Mouse (Mus musculus) neural tube, embryonic 14.5 days (tissue): ENCODE results near the gene Whamm. TPM values are rescaled to one million over a fixed set of nuclear protein-coding genes. Genes with fewer than 3 reads are reported as not detected.
A peak's percentile ranks its signal among the peaks of the same experiment; 100 is the strongest.

Experiments used
- ATAC-seq: fragments of 200-750 bp; cut with Nextera tagmentation; 2 replicates; pipeline ENCODE4 v1.8.0; 2017; ENCODE audit warnings: low read depth, mild to moderate bottlenecking, moderate TSS enrichment, moderate library complexity
- H3K27ac ChIP-seq: fragments of 300-500 bp; sonication (generic); 2 replicates; pipeline ENCODE4 v1.5.1; 2014; ENCODE audit warnings: low read depth, mild to moderate bottlenecking, control low read depth, low read length, moderate library complexity, mixed read lengths
- H3K27me3 ChIP-seq: fragments of 300-500 bp; sonication (generic); 2 replicates; pipeline ENCODE4 v1.6.1; 2014; ENCODE audit warnings: low read length; ENCODE audit not compliant: control insufficient read depth, insufficient read depth
- H3K36me3 ChIP-seq: fragments of 300-500 bp; sonication (generic); 2 replicates; pipeline ENCODE4 v1.6.1; 2014; ENCODE audit warnings: low read length, mixed read lengths; ENCODE audit not compliant: control insufficient read depth, insufficient read depth
- H3K4me1 ChIP-seq: fragments of 300-500 bp; sonication (generic); 2 replicates; pipeline ENCODE4 v1.6.1; 2014; ENCODE audit warnings: low read length; ENCODE audit not compliant: control insufficient read depth, insufficient read depth
- H3K4me2 ChIP-seq: fragments of 300-500 bp; sonication (generic); 2 replicates; pipeline ENCODE4 v1.6.1; 2014; ENCODE audit warnings: mild to moderate bottlenecking, low read depth, low read length, control low read depth
- H3K4me3 ChIP-seq: fragments of 300-500 bp; sonication (generic); 2 replicates; pipeline ENCODE4 v1.5.1; 2014; ENCODE audit warnings: low read depth, low read length, control low read depth, mixed read lengths
- H3K9ac ChIP-seq: fragments of 300-500 bp; sonication (generic); replicated peaks from 2 replicates; pipeline ENCODE4 v1.6.1; 2014; ENCODE audit warnings: low read depth, mild to moderate bottlenecking, control low read depth, low read length, mixed read lengths
- H3K9me3 ChIP-seq: fragments of 300-500 bp; sonication (generic); 2 replicates; pipeline ENCODE4 v1.6.1; 2016; ENCODE audit warnings: low read length; ENCODE audit not compliant: control insufficient read depth
- WGBS: fragments of 180-500 bp; shearing (Covaris S2); extraction: QIAGEN DNeasy Blood & Tissue Kit; methylation state at CpG from one replicate; pipeline ENCODE4 v1.1.7; 2014; 5-methylcytosine and 5-hydroxymethylcytosine counted together
- polyA plus RNA-seq: library from polyadenylated mRNA; unstranded; fragments of >200 nt; fragmentation: Nextera tagmentation; extraction: Ambion mirVana; gene quantifications from 2 replicates; pipeline ENCODE4 v1.2.1, GENCODE M21; 2014

Gene Whamm
- polyA plus RNA-seq, 1 experiment from 2014 or later, result 11.3 TPM

- no peak for ATAC-seq
- no peaks in the 10 kb centered on the region for H3K27me3 ChIP-seq
- H3K27ac ChIP-seq, result no peak overlapping the region
These were observed 795 bp upstream of the Whamm start for GRCm38 (mm10) chr7:81570271-81570670.

GRCm38 (mm10) chr7:81570752-81571107 lies 336 bp upstream of the Whamm start:
- Histone ChIP-seq H3K4me2 (no peak overlapping the region), H3K27ac (no peak overlapping the region), H3K4me1 (peaks cover 18% of the 10 kb centered on the region), H3K4me3 (peak overlapping the region; percentile 85), H3K27me3 (no peaks in the 10 kb centered on the region), H3K36me3 (no peaks in the 10 kb centered on the region), H3K9me3 (no peaks in the 10 kb centered on the region), H3K9ac (no peak overlapping the region)
- WGBS, result 5% methylated on average over 5 of the region's 5 CpGs
- ATAC-seq, result no peak; the same call in 1 of the 2 replicates

More at GRCm38 (mm10) chr7:81570271-81570670, 795 bp upstream of the Whamm start:
- Histone ChIP-seq H3K4me1 (peaks cover 18% of the 10 kb centered on the region), H3K36me3 (no peaks in the 10 kb centered on the region), H3K4me2 (no peak overlapping the region), H3K4me3 (no peak overlapping the region), H3K9me3 (no peaks in the 10 kb centered on the region), H3K9ac (no peak overlapping the region)
- 86% methylated on average over 3 of the region's 3 CpGs for WGBS

GRCm38 (mm10) chr7:81571941-81572441 lies 925 bp downstream of the Whamm start:
- WGBS, result 19% methylated on average over 15 of the region's 15 CpGs
- H3K9me3 ChIP-seq, result no peaks in the 10 kb centered on the region
- no peak for ATAC-seq

GRCm38 (mm10) chr7:81572610-81573268 lies 1.7 kb downstream of the Whamm start:
- ATAC-seq, result no peak
- Histone ChIP-seq H3K36me3 (no peaks in the 10 kb centered on the region), H3K27ac (no peak overlapping the region), H3K4me2 (peak overlapping the region; percentile 60), H3K4me1 (peaks cover 18% of the 10 kb centered on the region), H3K9ac (no peak overlapping the region), H3K27me3 (no peaks in the 10 kb centered on the region), H3K4me3 (peak overlapping the region; percentile 85; the same call in 1 of the 2 replicates), H3K9me3 (no peaks in the 10 kb centered on the region)
- 69% methylated on average over 6 of the region's 6 CpGs for WGBS

More at GRCm38 (mm10) chr7:81571941-81572441, 925 bp downstream of the Whamm start:
- Histone ChIP-seq H3K4me1 (peaks cover 18% of the 10 kb centered on the region), H3K36me3 (no peaks in the 10 kb centered on the region), H3K9ac (peak overlapping the region; percentile 84), H3K27ac (peak overlapping the region; percentile 96), H3K4me3 (peak overlapping the region; percentile 85), H3K4me2 (peak overlapping the region; percentile 60), H3K27me3 (no peaks in the 10 kb centered on the region)

GRCm38 (mm10) chr7:81573397-81573796 lies 2.3 kb downstream of the Whamm start:
- H3K4me2 ChIP-seq, result 0 out of 2 replicates have a peak overlapping the region, but pooled peaks have one; percentile 60

GRCm38 (mm10) chr7:81573821-81574220 lies 2.8 kb downstream of the Whamm start:
- WGBS, result 93% methylated on average over 9 of the region's 9 CpGs

More at GRCm38 (mm10) chr7:81573397-81573796, 2.3 kb downstream of the Whamm start:
- H3K4me1 ChIP-seq, result peaks cover 18% of the 10 kb centered on the region
- no peak overlapping the region for H3K4me3 ChIP-seq
- no peak overlapping the region for H3K27ac ChIP-seq
- H3K36me3 ChIP-seq, result peaks cover 5% of the 10 kb centered on the region; the same call in 1 of the 2 replicates
- WGBS, result 91% methylated on average over 6 of the region's 6 CpGs
- H3K9ac ChIP-seq, result no peak overlapping the region
- no peaks in the 10 kb centered on the region for H3K9me3 ChIP-seq
- ATAC-seq, result no peak
- no peaks in the 10 kb centered on the region for H3K27me3 ChIP-seq

GRCm38 (mm10) chr7:81575606-81576005 lies 4.5 kb downstream of the Whamm start:
- H3K9me3 ChIP-seq, result no peaks in the 10 kb centered on the region
- no peak overlapping the region for H3K9ac ChIP-seq
- H3K4me1 ChIP-seq, result peaks cover 18% of the 10 kb centered on the region
- H3K4me2 ChIP-seq, result no peak overlapping the region
- no peak for ATAC-seq
- H3K27ac ChIP-seq, result no peak overlapping the region
- 94% methylated on average over 10 of the region's 10 CpGs for WGBS
- no peaks in the 10 kb centered on the region for H3K27me3 ChIP-seq
- H3K36me3 ChIP-seq, result peaks cover 6% of the 10 kb centered on the region; the same call in 1 of the 2 replicates
- H3K4me3 ChIP-seq, result no peak overlapping the region

More at GRCm38 (mm10) chr7:81573821-81574220, 2.8 kb downstream of the Whamm start:
- Histone ChIP-seq H3K4me2 (no peak overlapping the region), H3K36me3 (peaks cover 6% of the 10 kb centered on the region; the same call in 1 of the 2 replicates), H3K9me3 (no peaks in the 10 kb centered on the region), H3K9ac (no peak overlapping the region), H3K27me3 (no peaks in the 10 kb centered on the region), H3K27ac (no peak overlapping the region), H3K4me3 (no peak overlapping the region), H3K4me1 (peaks cover 18% of the 10 kb centered on the region)
- ATAC-seq, result no peak

- H3K9ac ChIP-seq, result no peak overlapping the region
- ATAC-seq, result no peak
- H3K27ac ChIP-seq, result no peak overlapping the region
- 84% methylated on average over 3 of the region's 3 CpGs for WGBS
- H3K4me1 ChIP-seq, result peaks cover 9% of the 10 kb centered on the region
- H3K36me3 ChIP-seq, result peaks cover 6% of the 10 kb centered on the region; the same call in 1 of the 2 replicates
- H3K9me3 ChIP-seq, result no peaks in the 10 kb centered on the region
- H3K4me2 ChIP-seq, result no peak overlapping the region
- H3K27me3 ChIP-seq, result no peaks in the 10 kb centered on the region
- H3K4me3 ChIP-seq, result no peak overlapping the region
These were observed 6.8 kb downstream of the Whamm start for GRCm38 (mm10) chr7:81577872-81578271.

GRCm38 (mm10) chr7:81578413-81578812 lies 7.3 kb downstream of the Whamm start:
- H3K9ac ChIP-seq, result no peak overlapping the region

More at GRCm38 (mm10) chr7:81578413-81578812, 7.3 kb downstream of the Whamm start:
- WGBS, result 92% methylated on average over 7 of the region's 7 CpGs
- Histone ChIP-seq H3K4me1 (peaks cover 3% of the 10 kb centered on the region; the same call in 1 of the 2 replicates), H3K27ac (no peak overlapping the region), H3K36me3 (peaks cover 6% of the 10 kb centered on the region; the same call in 1 of the 2 replicates), H3K27me3 (no peaks in the 10 kb centered on the region), H3K4me2 (no peak overlapping the region), H3K9me3 (no peaks in the 10 kb centered on the region), H3K4me3 (no peak overlapping the region)
- no peak for ATAC-seq
